Mouse (Mus musculus): ENCODE measurements at regions not wholly inside any gene's neighbourhood (a gene's known extent, or its start where the extent isn't known, plus 50 kb on each side); places are given as distances from the start of the nearest gene placed in this dataset.
"Not testable (repeated sequence)": the region's sequence is repeated elsewhere in the genome, so short reads cannot be mapped to it uniquely, and the experiment has no call there.

DNA sequence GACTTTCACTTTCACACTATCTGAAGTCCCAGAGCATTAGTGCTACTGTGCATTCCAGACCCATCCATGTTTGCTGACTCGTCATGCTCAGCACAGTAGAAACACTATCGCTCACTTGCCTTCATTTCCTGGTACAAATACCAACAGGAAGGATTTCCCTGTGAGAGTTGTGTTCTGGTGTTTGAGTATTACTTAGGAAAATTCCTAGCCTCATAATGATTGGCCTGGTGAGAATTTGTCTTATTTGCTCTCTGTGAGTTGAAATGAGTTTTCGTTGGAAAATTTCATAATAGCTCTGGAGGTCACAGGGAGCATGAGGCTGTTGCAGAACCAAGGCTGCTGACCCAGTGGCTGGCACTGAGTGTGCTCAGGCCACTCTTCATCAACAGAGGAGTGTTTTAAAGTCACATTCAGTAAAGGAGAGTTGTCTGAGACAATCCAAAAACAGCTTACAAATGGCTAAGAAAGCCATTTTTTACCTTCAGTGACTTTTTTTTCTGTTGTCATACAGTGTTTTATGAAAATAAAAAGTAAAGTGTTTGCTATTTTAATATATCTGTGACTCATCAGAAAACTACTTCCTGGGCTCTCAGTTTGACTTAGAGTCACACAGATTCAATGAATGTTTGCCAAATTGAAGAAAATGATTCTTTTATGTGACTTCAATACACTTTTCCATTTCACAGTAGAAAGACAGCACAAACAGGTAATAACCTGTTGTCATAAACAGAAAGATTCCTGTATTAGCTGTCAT lies 64.4 kb upstream of the Zcchc2 start:
- 52% methylated on average over 3 of the region's 3 CpGs for WGBS (ENCODE audit: insufficient replicate concordance)
- no peak for ATAC-seq

GRCm38 (mm10) chr1:105926871-105927270 lies 63.3 kb upstream of the Zcchc2 start:
- H3K9ac ChIP-seq: no peak overlapping the region
- 71% methylated on average over 2 of the region's 2 CpGs for WGBS (ENCODE audit: insufficient replicate concordance)
- H3K27me3 ChIP-seq (replicated peaks): no peaks in the 10 kb centered on the region
- H3K4me2 ChIP-seq: no peak overlapping the region
- no peaks in the 10 kb centered on the region for H3K36me3 ChIP-seq
- peaks cover 3% of the 10 kb centered on the region; the same call in 1 of the 2 replicates for H3K4me1 ChIP-seq
- no peak overlapping the region for H3K27ac ChIP-seq
- no peak overlapping the region for H3K4me3 ChIP-seq
- H3K9me3 ChIP-seq (replicated peaks): no peaks in the 10 kb centered on the region
- ATAC-seq: no peak

More for the DNA sequence above, 64.4 kb upstream of the Zcchc2 start:
- H3K4me2 ChIP-seq: no peak overlapping the region
- no peaks in the 10 kb centered on the region for H3K27me3 ChIP-seq (replicated peaks)
- no peaks in the 10 kb centered on the region for H3K9me3 ChIP-seq (replicated peaks)
- no peak overlapping the region for H3K9ac ChIP-seq
- H3K36me3 ChIP-seq: no peaks in the 10 kb centered on the region
- H3K4me1 ChIP-seq: peaks cover 3% of the 10 kb centered on the region; the same call in 1 of the 2 replicates
- H3K27ac ChIP-seq: no peak overlapping the region
- no peak overlapping the region for H3K4me3 ChIP-seq

DNA sequence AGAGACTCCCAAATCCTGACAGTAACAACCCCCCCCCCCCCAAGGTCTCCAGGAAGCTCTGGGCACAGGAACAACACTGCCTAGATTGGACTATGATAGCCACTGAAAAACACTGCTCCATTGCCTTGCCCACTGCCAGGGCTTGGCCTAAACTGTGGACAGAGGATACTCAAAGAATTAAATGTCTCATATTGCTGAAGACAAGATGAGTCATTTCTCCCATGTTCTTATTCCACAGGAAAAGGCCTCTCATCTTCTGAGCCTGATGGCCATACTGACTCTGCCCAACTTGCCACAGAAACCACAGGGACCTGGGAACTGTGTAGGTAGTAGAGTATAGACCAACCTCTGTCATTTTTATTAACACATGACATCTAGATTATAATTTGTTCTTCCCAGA lies 59.4 kb upstream of the Zcchc2 start:
- H3K4me3 ChIP-seq: no peak overlapping the region
- no peak overlapping the region for H3K9ac ChIP-seq
- no peak overlapping the region for H3K4me2 ChIP-seq
- no peaks in the 10 kb centered on the region for H3K4me1 ChIP-seq
- no peaks in the 10 kb centered on the region for H3K27me3 ChIP-seq (replicated peaks)
- no peak overlapping the region for H3K27ac ChIP-seq
- no peaks in the 10 kb centered on the region for H3K9me3 ChIP-seq (replicated peaks)
- no peak for ATAC-seq
- H3K36me3 ChIP-seq: no peaks in the 10 kb centered on the region

DNA sequence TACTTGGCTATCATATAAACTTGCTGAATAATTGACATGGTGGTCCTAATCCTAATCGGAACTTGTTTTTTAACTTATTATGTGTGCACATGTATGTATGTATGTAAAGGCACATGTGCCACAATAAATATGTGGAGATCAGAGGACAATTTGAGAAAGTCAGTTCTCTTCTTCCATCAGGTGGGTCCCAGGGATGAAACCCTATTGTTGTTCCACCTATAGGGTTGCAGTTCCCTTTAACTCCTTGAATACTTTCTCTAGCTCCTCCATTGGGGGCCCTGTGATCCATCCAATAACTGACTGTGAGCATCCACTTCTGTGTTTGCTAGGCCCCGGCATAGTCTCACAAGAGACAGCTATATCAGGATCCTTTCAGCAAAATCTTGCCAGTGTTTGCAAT lies 56.0 kb upstream of the Zcchc2 start:
- H3K27me3 ChIP-seq (replicated peaks); H3K9me3 ChIP-seq (replicated peaks); H3K4me2 ChIP-seq; H3K9ac ChIP-seq; H3K4me1 ChIP-seq; H3K36me3 ChIP-seq; ATAC-seq; H3K4me3 ChIP-seq; H3K27ac ChIP-seq: not testable (repeated sequence)
- WGBS (ENCODE audit: insufficient replicate concordance): 85% methylated on average over 2 of the region's 2 CpGs
